Comparison of ENCODE assay signal across 8 mouse cellular contexts in the genomic region with DNA sequence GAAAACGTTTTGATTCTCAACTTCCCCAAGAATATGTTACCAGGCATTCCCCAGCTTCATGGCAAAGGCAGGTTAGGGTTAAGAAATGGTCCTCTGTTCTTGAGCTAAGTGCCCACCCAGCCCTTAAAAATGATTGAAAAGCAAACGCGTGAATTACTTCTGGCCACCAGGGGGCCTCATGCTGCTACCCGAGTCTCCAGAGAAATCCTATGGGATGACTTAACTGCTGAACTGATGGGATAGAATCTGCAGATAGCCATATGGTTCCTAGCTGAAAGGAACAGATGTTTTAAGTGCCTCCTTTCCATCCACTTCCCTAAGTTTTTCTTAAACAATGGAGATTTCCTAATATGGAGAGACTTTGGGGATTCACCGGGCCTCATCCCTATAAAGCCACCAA. TPM values are rescaled to one million over a fixed set of nuclear protein-coding genes. Genes with fewer than 3 reads are reported as not detected.
DNase-seq lines count a peak whose midpoint lies in the region; ATAC-seq and TF ChIP-seq lines count a peak whose summit lies in the region.
"Had no signal": no experiment of that assay in that cellular context is flagged by ENCODE, and none has a peak within 500 bp of the region (broad histone marks: within the 10 kb centered on the region; RNA-seq: fewer than 3 reads in every experiment).

No protein-coding gene starts in this region.

- no peaks in the 10 kb centered on the region for H3K27me3 ChIP-seq in intestine, embryonic 15.5 days (replicated peaks)
- H3K27me3 ChIP-seq: limb, embryonic 15.5 days had no signal

- no peak overlapping the region for H3K4me3 ChIP-seq in bone marrow, adult 2 months (replicated peaks; ENCODE audit: control insufficient read depth, low read depth, low read length)
- no peak overlapping the region for H3K4me3 ChIP-seq in intestine, embryonic 15.5 days (replicated peaks)
- H3K4me3 ChIP-seq: limb, embryonic 15.5 days had no signal

- TF ChIP-seq POLR2A in bone marrow, adult 2 months (IDR thresholded peaks at IDR 0.05; ENCODE audit: borderline replicate concordance, control insufficient read depth, low read depth, low read length) = no peak

- peak; percentile 22; the same call in 1 of the 2 replicates for TF ChIP-seq CTCF in bone marrow, adult 2 months (IDR thresholded peaks at IDR 0.05; ENCODE audit: control insufficient read depth, insufficient read depth, low read length)

- H3K9ac ChIP-seq in intestine, embryonic 15.5 days = no peak overlapping the region
- H3K9ac ChIP-seq: limb, embryonic 15.5 days had no signal

- H3K36me3 ChIP-seq in intestine, embryonic 15.5 days = no peaks in the 10 kb centered on the region

- H3K9me3 ChIP-seq in intestine, embryonic 15.5 days = no peaks in the 10 kb centered on the region
- H3K9me3 ChIP-seq: limb, embryonic 15.5 days had no signal

- WGBS in bone marrow, adult 2 months = 24% methylated on average over 5 of the region's 5 CpGs
- WGBS in intestine, embryonic 15.5 days = 13% methylated on average over 5 of the region's 5 CpGs

- ATAC-seq in intestine, embryonic 15.5 days = peak; percentile 17; the same call in 1 of the 2 replicates

- no peak overlapping the region for H3K4me2 ChIP-seq in intestine, embryonic 15.5 days (replicated peaks)
- H3K4me2 ChIP-seq: limb, embryonic 15.5 days had no signal

- H3K27ac ChIP-seq in bone marrow, adult 2 months (ENCODE audit: control insufficient read depth, insufficient read depth, low read depth, low read length, poor library complexity) = no peak overlapping the region
- H3K27ac ChIP-seq in intestine, embryonic 15.5 days = no peak overlapping the region; the same call in 1 of the 2 replicates

- DNase-seq in layer of hippocampus, adult 11-12 months (ENCODE audit: low spot score) = peak; percentile 62
- no peak for DNase-seq in layer of hippocampus, adult 9-11 months
- DNase-seq in NIH3T3 (ENCODE audit: low read depth) = peak; percentile 73
- DNase-seq in lung, postnatal 4 days = peak; percentile 59 to 75
- DNase-seq in T-cell, adult 2 months (ENCODE audit: low spot score) = no peak

- no peaks in the 10 kb centered on the region for H3K4me1 ChIP-seq in bone marrow, adult 2 months (ENCODE audit: control insufficient read depth, insufficient read depth, low read length)
- H3K4me1 ChIP-seq in intestine, embryonic 15.5 days (replicated peaks) = no peaks in the 10 kb centered on the region
- H3K4me1 ChIP-seq: limb, embryonic 15.5 days had no signal

RNA-seq across cellular contexts. Expression of a gene that starts 7.9 kb away (rescaled TPM):
- polyA plus RNA-seq in bone marrow, adult 2 months (2011; ENCODE audit: insufficient read depth, insufficient read length, low replicate concordance, missing spikeins) = 1.1 TPM in 1 of 2 replicates, not detected in the other
- polyA plus RNA-seq in intestine, embryonic 15.5 days (2015; fragmentation: Nextera tagmentation; extraction: Ambion mirVana) = 14.8 and 16.3 TPM in 2 replicates

RNA-seq across cellular contexts. Expression of a gene that starts 35.3 kb away (rescaled TPM):
- 7.7 and 9.9 TPM in 2 replicates for polyA plus RNA-seq in bone marrow, adult 2 months (2011; ENCODE audit: insufficient read depth, insufficient read length, low replicate concordance, missing spikeins)
- 19.7 and 20.3 TPM in 2 replicates for polyA plus RNA-seq in intestine, embryonic 15.5 days (2015; fragmentation: Nextera tagmentation; extraction: Ambion mirVana)

Comparison
In these comparisons a context has a peak if more than half of its experiments do, and no peak if none do; other contexts are left out.
1. DNase-seq: peak in layer of hippocampus, adult 11-12 months (single experiment), NIH3T3 (single experiment) and lung, postnatal 4 days (2 of 2); none in layer of hippocampus, adult 9-11 months (single experiment) and T-cell, adult 2 months (single experiment).